Mouse (Mus musculus) central nervous system, embryonic 18 days (tissue): ENCODE results near the gene Cstf2t. TPM values are rescaled to one million over a fixed set of nuclear protein-coding genes. Genes with fewer than 3 reads are reported as not detected.

Experiments
- polyA plus RNA-seq: library from polyadenylated mRNA; depleted of rRNA; stranded (reverse); fragments of >200 nt; gene quantifications from 2 replicates; pipeline ENCODE4 v1.2.3, GENCODE M21; 2012; rRNA removed

Gene Cstf2t
- 42.5 and 42.8 TPM in 2 replicates for polyA plus RNA-seq

DNA sequence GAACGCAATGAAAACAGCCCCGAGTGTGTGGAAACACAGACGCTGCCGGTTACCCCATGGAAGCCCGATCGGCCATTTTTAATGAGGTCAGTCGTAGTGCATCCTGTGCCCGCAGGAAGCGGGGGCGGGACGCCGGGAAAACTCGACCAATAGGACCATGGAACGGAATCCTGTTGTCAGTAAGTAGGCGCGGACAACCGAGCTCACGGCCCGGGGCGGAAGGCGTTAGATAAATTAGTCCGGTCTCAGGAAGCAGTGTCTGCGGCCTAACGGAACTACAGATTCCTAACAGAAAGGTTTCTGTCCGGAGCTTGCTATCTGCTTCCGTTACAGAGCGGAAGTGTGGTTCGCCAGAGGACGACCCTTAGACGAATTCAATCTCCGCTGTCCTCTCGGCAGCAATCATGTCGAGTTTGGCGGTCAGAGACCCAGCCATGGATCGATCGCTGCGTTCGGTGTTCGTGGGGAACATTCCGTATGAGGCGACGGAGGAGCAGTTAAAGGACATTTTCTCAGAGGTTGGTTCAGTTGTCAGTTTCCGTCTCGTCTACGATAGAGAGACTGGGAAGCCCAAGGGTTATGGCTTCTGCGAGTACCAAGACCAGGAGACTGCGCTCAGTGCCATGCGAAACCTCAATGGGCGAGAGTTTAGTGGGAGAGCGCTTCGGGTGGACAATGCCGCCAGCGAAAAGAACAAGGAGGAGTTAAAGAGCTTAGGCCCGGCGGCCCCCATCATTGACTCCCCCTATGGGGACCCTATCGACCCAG lies at the start of gene Cstf2t:
Cstf2t (plus strand) TSS at position 176 of the 768 bp plus-strand sequence.

